Mouse (Mus musculus): Measurements from ENCODE around the gene Gfral. TPM values are rescaled to one million over a fixed set of nuclear protein-coding genes. Genes with fewer than 3 reads are reported as not detected.

Gene Gfral
- polyA plus RNA-seq, 1 experiment from 2014 or later = not detected

Other genes starting within 250 kb of the Gfral start
- 5.1 and 7.5 TPM in 2 replicates for gene Hmgcll1, start 198.8 kb downstream of the Gfral start, polyA plus RNA-seq (2016; fragmentation: Nextera tagmentation; extraction: Ambion mirVana)
- gene Hcrtr2, start 110.2 kb upstream of the Gfral start, polyA plus RNA-seq (2016; fragmentation: Nextera tagmentation; extraction: Ambion mirVana) = 0.39 and 0.46 TPM in 2 replicates